Mouse (Mus musculus) liver, adult (tissue): ENCODE results near the gene Myo3b.

ENCODE experiments used
- GATA4 ChIP-seq: IDR thresholded peaks from 2 replicates; pipeline ENCODE4 v1.6.1; 2014; ENCODE audit warnings: mild to moderate bottlenecking, low read length; ENCODE audit not compliant: insufficient replicate concordance

Myo3b gene

GRCm38 (mm10) chr2:70148821-70149510, 110.0 kb downstream of the Myo3b start:
- no peak for TF ChIP-seq GATA4

- no peak for TF ChIP-seq GATA4
These were observed 111.6 kb downstream of the Myo3b start for GRCm38 (mm10) chr2:70150399-70151035.

- no peak for TF ChIP-seq GATA4
These were observed 113.0 kb downstream of the Myo3b start for GRCm38 (mm10) chr2:70151930-70152329.

- no peak for TF ChIP-seq GATA4
These were observed 116.4 kb downstream of the Myo3b start for GRCm38 (mm10) chr2:70155226-70155836.

- no peak for TF ChIP-seq GATA4
These were observed 120.6 kb downstream of the Myo3b start for GRCm38 (mm10) chr2:70159543-70159942.

- no peak for TF ChIP-seq GATA4
These were observed 127.3 kb downstream of the Myo3b start for GRCm38 (mm10) chr2:70166231-70166630.

GRCm38 (mm10) chr2:70167944-70168935, 129.3 kb downstream of the Myo3b start:
- TF ChIP-seq GATA4: no peak

DNA sequence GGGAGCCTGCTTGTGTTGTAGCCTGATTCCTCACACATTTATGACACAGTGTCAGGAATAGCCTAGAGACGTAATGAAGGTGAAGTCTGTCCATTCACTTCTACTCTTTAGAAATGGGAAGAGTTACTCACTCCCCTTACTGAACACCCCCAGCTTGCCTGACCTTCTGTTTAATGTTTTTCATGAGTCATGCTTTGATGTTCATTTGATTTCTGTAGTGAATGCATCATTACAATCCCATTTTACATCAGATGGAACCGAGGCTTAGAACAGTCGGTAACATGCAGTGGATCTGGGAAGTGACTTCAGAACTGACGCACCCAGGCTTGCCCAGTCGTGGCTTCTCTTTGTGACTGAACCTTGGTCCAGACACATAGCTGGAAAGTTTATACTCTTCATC, 131.5 kb downstream of the Myo3b start:
- TF ChIP-seq GATA4: no peak

DNA sequence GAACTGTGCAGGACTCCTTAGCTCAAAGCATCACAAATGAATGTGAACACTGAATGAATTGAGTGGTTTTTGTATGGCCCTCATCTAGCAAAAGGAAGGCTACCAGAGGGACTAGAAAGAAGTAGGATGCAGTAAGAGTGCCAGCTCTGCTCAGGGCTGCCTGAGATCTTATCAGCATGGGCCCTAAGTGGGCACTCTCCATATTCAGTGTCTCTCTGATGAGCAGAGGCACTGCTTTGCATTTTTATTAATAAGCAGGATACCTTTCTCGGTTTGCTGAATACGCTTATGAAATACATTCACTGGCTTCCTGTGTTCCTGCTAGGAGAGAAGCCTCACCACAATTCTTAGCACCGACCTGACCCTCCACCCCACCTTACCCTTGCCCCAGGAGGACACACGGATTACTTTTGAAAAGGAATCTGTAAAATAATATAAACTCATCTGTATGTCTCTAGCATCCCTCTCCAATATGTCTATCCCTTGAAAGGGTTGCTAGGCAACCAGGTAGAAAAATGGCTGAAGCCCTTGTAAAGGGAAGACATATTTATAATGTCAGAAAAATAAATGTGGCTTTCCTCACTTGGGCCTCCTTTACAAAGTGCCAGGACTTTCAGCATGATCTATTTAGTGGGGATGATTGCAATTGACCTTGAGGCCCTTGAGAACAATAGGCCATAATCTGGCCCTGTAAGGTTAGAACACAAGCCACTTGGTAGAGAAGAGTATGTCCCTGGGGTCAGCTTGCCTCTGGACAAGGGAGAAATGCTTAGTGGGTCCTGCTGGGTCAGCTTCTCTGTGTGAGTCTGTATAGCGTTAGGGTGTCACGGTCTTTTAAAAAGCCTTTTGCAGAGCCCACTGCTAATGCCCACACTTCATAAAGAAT, 138.1 kb downstream of the Myo3b start:
- TF ChIP-seq GATA4: no peak

GRCm38 (mm10) chr2:70177709-70178030, 138.7 kb downstream of the Myo3b start:
- TF ChIP-seq GATA4: no peak

DNA sequence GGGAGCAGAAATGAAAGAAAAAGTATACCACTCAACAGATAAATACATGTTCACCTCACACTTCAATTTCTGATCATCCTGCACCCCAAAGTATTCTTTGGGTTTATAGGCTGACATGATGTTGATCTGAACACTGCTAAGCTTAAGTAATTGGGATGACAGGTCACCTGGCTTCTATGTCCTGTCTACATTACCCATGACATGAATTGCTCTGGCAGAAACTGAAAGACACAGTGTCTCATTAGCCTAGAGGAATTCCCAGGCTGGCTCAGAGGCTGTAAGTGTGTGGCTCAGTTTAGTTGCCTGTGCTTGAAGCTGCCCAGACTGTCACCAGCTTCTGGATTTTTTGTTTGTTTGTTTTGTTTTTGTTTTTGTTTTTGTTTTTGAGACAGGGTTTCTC, 139.3 kb downstream of the Myo3b start:
- TF ChIP-seq GATA4: no peak

DNA sequence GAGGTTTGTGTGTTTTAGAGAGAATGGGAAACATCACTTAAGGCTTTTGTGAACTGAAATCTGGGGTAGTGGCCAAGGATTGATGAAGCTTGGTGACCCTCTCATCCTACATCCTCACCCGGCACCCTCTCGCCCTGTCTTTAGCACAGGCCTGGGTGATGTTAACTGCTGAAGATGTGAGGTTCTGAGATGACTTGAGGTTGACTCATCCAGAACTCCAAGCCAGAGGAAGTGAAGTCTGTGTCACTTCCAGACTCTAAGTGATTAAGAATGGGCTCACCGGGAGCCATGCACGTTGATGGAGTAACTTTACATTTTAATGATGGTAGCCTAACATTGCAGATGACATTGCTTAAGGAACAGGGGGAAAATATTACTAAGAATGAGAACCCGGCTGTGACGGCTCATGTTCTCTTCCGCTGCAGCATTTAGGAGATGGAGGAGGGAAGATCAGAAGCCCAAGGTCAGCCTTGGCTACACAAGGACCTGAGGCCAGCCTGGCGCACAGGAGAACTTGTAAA, 143.3 kb downstream of the Myo3b start:
- TF ChIP-seq GATA4: no peak

GRCm38 (mm10) chr2:70187040-70187439, 148.1 kb downstream of the Myo3b start:
- no peak for TF ChIP-seq GATA4
